In the genomic region with DNA sequence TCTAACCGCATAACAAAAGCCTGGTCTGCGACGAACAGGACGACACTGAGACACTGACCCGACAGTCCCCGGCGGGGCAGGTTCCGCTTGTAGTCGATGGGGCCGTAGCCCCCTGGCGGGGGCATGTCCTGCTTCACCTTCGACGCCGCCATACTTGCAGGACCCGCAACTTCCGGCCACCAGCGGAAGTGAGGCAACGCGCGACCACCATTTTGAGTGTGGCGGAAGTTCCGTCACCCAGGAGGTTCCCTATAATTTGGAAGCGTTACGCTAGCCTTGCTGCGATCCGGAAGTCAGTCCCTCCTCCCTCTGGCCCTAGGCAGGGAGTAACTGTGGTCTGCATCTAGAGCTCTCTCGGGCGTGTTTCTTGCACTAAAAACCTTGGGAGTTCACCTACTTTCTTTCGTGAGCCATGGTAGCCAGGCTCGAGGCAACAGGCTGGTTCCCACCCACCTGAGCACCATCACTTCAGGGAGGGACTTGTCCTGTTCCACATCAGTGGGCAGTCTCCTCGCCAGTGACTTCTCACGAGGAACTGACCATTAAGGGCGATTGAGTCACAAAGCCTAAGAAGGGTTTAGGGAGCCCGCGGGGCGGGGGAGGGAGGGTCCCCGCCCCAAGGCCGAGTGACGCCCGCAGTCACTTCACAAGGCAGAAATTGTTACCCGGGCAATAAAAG, we compare ENCODE assay signal across 8 mouse cellular contexts. TPM values are rescaled to one million over a fixed set of nuclear protein-coding genes. Genes with fewer than 3 reads are reported as not detected.
DNase-seq lines count a peak whose midpoint lies in the region; ATAC-seq and TF ChIP-seq lines count a peak whose summit lies in the region.

No protein-coding gene starts in this region.

- peak; percentile 99 for DNase-seq in MEL (ENCODE audit: low read depth, low spot score)
- peak; percentile 97 to 99 for DNase-seq in cerebellum, adult 2 months
- peak; percentile 96 for DNase-seq in forebrain, postnatal 0 days
- DNase-seq in heart, postnatal 4 days, result peak; percentile 99
- DNase-seq in layer of hippocampus, adult 8-10 months (ENCODE audit: low spot score in 2 of 2), result peak; percentile 94 to 98
- peak; percentile 91 for DNase-seq in ovary, adult 18-20 months (ENCODE audit: low spot score)
- peak; percentile 96 for DNase-seq in thymus, postnatal 0 days (ENCODE audit: low spot score)

- H3K27me3 ChIP-seq in MEL (ENCODE audit: control insufficient read depth in 1 of 2, insufficient read depth in 2 of 2, low read length in 2 of 2), result no peaks in the 10 kb centered on the region
- no peaks in the 10 kb centered on the region for H3K27me3 ChIP-seq in cerebellum, adult 2 months (ENCODE audit: control insufficient read depth, insufficient read depth, low read length)
- H3K27me3 ChIP-seq in forebrain, postnatal 0 days (ENCODE audit: insufficient read depth, low read length), result no peaks in the 10 kb centered on the region
- no peaks in the 10 kb centered on the region for H3K27me3 ChIP-seq in lung, embryonic 15.5 days

- 1% methylated on average over 41 of the region's 41 CpGs for WGBS in cerebellum, adult 2 months
- WGBS in forebrain, postnatal 0 days, result 3% methylated on average over 41 of the region's 41 CpGs
- WGBS in lung, embryonic 15.5 days, result 2% methylated on average over 41 of the region's 41 CpGs

- peaks cover 0 to 19% of the 10 kb centered on the region in 2 experiments; a peak in 3 of 4 replicates for H3K4me1 ChIP-seq in MEL (ENCODE audit: control insufficient read depth in 1 of 2, insufficient read depth in 2 of 2, low read length in 2 of 2)
- peaks cover 17% of the 10 kb centered on the region for H3K4me1 ChIP-seq in cerebellum, adult 2 months (ENCODE audit: control insufficient read depth, insufficient read depth, low read length)
- H3K4me1 ChIP-seq in forebrain, postnatal 0 days (ENCODE audit: insufficient read depth), result peaks cover 21% of the 10 kb centered on the region; the same call in 1 of the 2 replicates
- peaks cover 31% of the 10 kb centered on the region for H3K4me1 ChIP-seq in lung, embryonic 15.5 days

- H3K9ac ChIP-seq in MEL (ENCODE audit: control insufficient read depth, low read depth, low read length, poor library complexity, severe bottlenecking), result peak overlapping the region; percentile 89
- peak overlapping the region; percentile 57 for H3K9ac ChIP-seq in forebrain, postnatal 0 days
- H3K9ac ChIP-seq in lung, embryonic 15.5 days, result peak overlapping the region; percentile 71

- H3K4me2 ChIP-seq in forebrain, postnatal 0 days (ENCODE audit: low read depth), result peak overlapping the region; percentile 86
- H3K4me2 ChIP-seq in lung, embryonic 15.5 days, result peak overlapping the region; percentile 95

- TF ChIP-seq EP300 in MEL (IDR thresholded peaks at IDR 0.05; ENCODE audit: low read depth in 1 of 2, low read length in 2 of 2), result peak in 1 of 2 experiments; percentile 27; a peak in 1 of 4 replicates

- no peak for TF ChIP-seq RAD21 in MEL (IDR thresholded peaks at IDR 0.05; ENCODE audit: low read depth, low read length)

- peak overlapping the region; percentile 91 for H3K27ac ChIP-seq in MEL (ENCODE audit: control insufficient read depth, low read depth, low read length)
- H3K27ac ChIP-seq in cerebellum, adult 2 months (ENCODE audit: insufficient read depth, low read length), result peak overlapping the region; percentile 88
- peak overlapping the region; percentile 92 for H3K27ac ChIP-seq in forebrain, postnatal 0 days (ENCODE audit: low read depth, low read length)
- peak overlapping the region; percentile 90 for H3K27ac ChIP-seq in lung, embryonic 15.5 days

- TF ChIP-seq POLR2A in MEL (IDR thresholded peaks at IDR 0.05; ENCODE audit: control insufficient read depth in 1 of 2, insufficient read depth in 1 of 2, low read depth in 1 of 2, low read length in 2 of 2, poor library complexity in 1 of 2), result peak; percentile 79 to 96
- TF ChIP-seq POLR2A in cerebellum, adult 2 months (IDR thresholded peaks at IDR 0.05; ENCODE audit: borderline replicate concordance, insufficient read depth, low read length), result peak; percentile 88

- ATAC-seq in forebrain, postnatal 0 days, result peak; percentile 78
- ATAC-seq in lung, embryonic 15.5 days (ENCODE audit: borderline replicate concordance, extremely low read depth, low FRiP score, low TSS enrichment), result peak; percentile 82

- H3K79me2 ChIP-seq in MEL (ENCODE audit: control insufficient read depth, insufficient read depth, low read length, poor library complexity), result peaks cover 49% of the 10 kb centered on the region

- H3K36me3 ChIP-seq in MEL (ENCODE audit: control insufficient read depth in 1 of 2, insufficient read depth in 2 of 2, low read length in 2 of 2), result peaks cover 0 to 18% of the 10 kb centered on the region in 2 experiments; a peak in 2 of 4 replicates
- no peaks in the 10 kb centered on the region for H3K36me3 ChIP-seq in forebrain, postnatal 0 days (ENCODE audit: insufficient read depth)
- H3K36me3 ChIP-seq in lung, embryonic 15.5 days, result no peaks in the 10 kb centered on the region

- H3K4me3 ChIP-seq in MEL (ENCODE audit: control insufficient read depth in 1 of 2, insufficient read depth in 1 of 2, low read depth in 2 of 2, low read length in 2 of 2), result peak overlapping the region; percentile 77 to 88
- peak overlapping the region; percentile 89 for H3K4me3 ChIP-seq in cerebellum, adult 2 months (replicated peaks; ENCODE audit: insufficient read depth, low read depth, low read length)
- peak overlapping the region; percentile 52 for H3K4me3 ChIP-seq in forebrain, postnatal 0 days (ENCODE audit: low read depth, low read length)
- peak overlapping the region; percentile 72 for H3K4me3 ChIP-seq in lung, embryonic 15.5 days

- H3K9me3 ChIP-seq in MEL (replicated peaks; ENCODE audit: insufficient read depth, low read length), result no peaks in the 10 kb centered on the region
- H3K9me3 ChIP-seq in forebrain, postnatal 0 days (ENCODE audit: low read length), result no peaks in the 10 kb centered on the region
- H3K9me3 ChIP-seq in lung, embryonic 15.5 days, result no peaks in the 10 kb centered on the region

- TF ChIP-seq CTCF in MEL (IDR thresholded peaks at IDR 0.05 in 2 of 3, conservative IDR thresholded peaks at IDR 0.05 in 1 of 3; ENCODE audit: control insufficient read depth in 1 of 3, insufficient read depth in 1 of 3, low read depth in 2 of 3, low read length in 3 of 3, poor library complexity in 1 of 3, severe bottlenecking in 1 of 3), result peak in 2 of 3 experiments; percentile 21 to 30; a peak in 4 of 6 replicates
- TF ChIP-seq CTCF in cerebellum, adult 2 months (IDR thresholded peaks at IDR 0.05; ENCODE audit: borderline replicate concordance, insufficient read depth, low read depth, low read length), result peak; percentile 48; the same call in 1 of the 2 replicates
- peak; percentile 76 for TF ChIP-seq CTCF in forebrain, postnatal 0 days (IDR thresholded peaks at IDR 0.05; ENCODE audit: low read depth)

RNA-seq across cellular contexts. Expression of a gene that starts 0.4 kb away (rescaled TPM):
- total RNA-seq in MEL (2012; rRNA removed), result 2.1 and 3.4 TPM in 2 replicates
- polyA plus RNA-seq in MEL (2012; ENCODE audit: insufficient read depth in 1 of 2, insufficient read length in 2 of 2, low read depth in 1 of 2, low replicate concordance in 2 of 2, missing spikeins in 1 of 2), result 1 to 10 TPM in 1 of 2 experiments, not detected in 1; 3.8 TPM
- 0.22 and 0.29 TPM in 2 replicates for polyA plus RNA-seq in cerebellum, adult 2 months (2012; rRNA removed)
- 0.95 TPM in 1 of 2 replicates, not detected in the other for total RNA-seq in forebrain, postnatal 0 days (2014; rRNA removed)
- polyA plus RNA-seq in forebrain, postnatal 0 days (2015; fragmentation: Nextera tagmentation; extraction: Ambion mirVana), result 2.9 and 4.1 TPM in 2 replicates
- total RNA-seq in heart, postnatal 4 days (2021), result under 1 TPM in 1 of 2 experiments, not detected in 1; 0.33 TPM
- under 1 TPM in 2 of 4 experiments, not detected in 2; 0.41 to 0.47 TPM for total RNA-seq in layer of hippocampus, adult 8-10 months (2022)
- polyA plus RNA-seq in lung, embryonic 15.5 days (2015; fragmentation: Nextera tagmentation; extraction: Ambion mirVana), result 2.9 and 3.7 TPM in 2 replicates
- polyA plus RNA-seq in thymus, postnatal 0 days (2015; fragmentation: Nextera tagmentation; extraction: Ambion mirVana), result 5.0 and 5.1 TPM in 2 replicates

RNA-seq across cellular contexts. Expression of a gene that starts 0.7 kb away (rescaled TPM):
- total RNA-seq in MEL (2012; rRNA removed), result 114 and 122 TPM in 2 replicates
- polyA plus RNA-seq in MEL (2012; ENCODE audit: insufficient read depth in 1 of 2, insufficient read length in 2 of 2, low read depth in 1 of 2, low replicate concordance in 2 of 2, missing spikeins in 1 of 2), result 10 to 100 TPM in 1 of 2 experiments, not detected in 1; 97.7 TPM
- 221 and 239 TPM in 2 replicates for polyA plus RNA-seq in cerebellum, adult 2 months (2012; rRNA removed)
- total RNA-seq in forebrain, postnatal 0 days (2014; rRNA removed), result 90.7 and 130 TPM in 2 replicates
- 209 and 263 TPM in 2 replicates for polyA plus RNA-seq in forebrain, postnatal 0 days (2015; fragmentation: Nextera tagmentation; extraction: Ambion mirVana)
- 100 to 1,000 TPM; 286 to 326 TPM for total RNA-seq in heart, postnatal 4 days (2021)
- total RNA-seq in layer of hippocampus, adult 8-10 months (2022), result 100 to 1,000 TPM in 3 of 4 experiments, 10 to 100 TPM in 1; 95.2 to 148 (median 127) TPM
- 162 and 177 TPM in 2 replicates for polyA plus RNA-seq in lung, embryonic 15.5 days (2015; fragmentation: Nextera tagmentation; extraction: Ambion mirVana)
- polyA plus RNA-seq in thymus, postnatal 0 days (2015; fragmentation: Nextera tagmentation; extraction: Ambion mirVana), result 228 and 241 TPM in 2 replicates

RNA-seq across cellular contexts. Expression of a gene that starts 0.9 kb away (rescaled TPM):
- total RNA-seq in MEL (2012; rRNA removed), result 1.2 and 8.2 TPM in 2 replicates
- 1 to 10 TPM in 1 of 2 experiments, not detected in 1; 5.3 TPM for polyA plus RNA-seq in MEL (2012; ENCODE audit: insufficient read depth in 1 of 2, insufficient read length in 2 of 2, low read depth in 1 of 2, low replicate concordance in 2 of 2, missing spikeins in 1 of 2)
- polyA plus RNA-seq in cerebellum, adult 2 months (2012; rRNA removed), result 15.4 and 16.8 TPM in 2 replicates
- total RNA-seq in forebrain, postnatal 0 days (2014; rRNA removed), result 8.9 and 15.0 TPM in 2 replicates
- polyA plus RNA-seq in forebrain, postnatal 0 days (2015; fragmentation: Nextera tagmentation; extraction: Ambion mirVana), result 15.3 and 16.5 TPM in 2 replicates
- total RNA-seq in heart, postnatal 4 days (2021), result 1 to 10 TPM; 6.2 to 8.6 TPM
- 10 to 100 TPM; 19.1 to 43.7 (median 32.3) TPM for total RNA-seq in layer of hippocampus, adult 8-10 months (2022)
- 4.0 and 5.5 TPM in 2 replicates for polyA plus RNA-seq in lung, embryonic 15.5 days (2015; fragmentation: Nextera tagmentation; extraction: Ambion mirVana)
- 3.7 and 4.0 TPM in 2 replicates for polyA plus RNA-seq in thymus, postnatal 0 days (2015; fragmentation: Nextera tagmentation; extraction: Ambion mirVana)

RNA-seq across cellular contexts. Expression of a gene that starts 14.1 kb away (rescaled TPM):
- 0.04 TPM in 1 of 2 replicates, not detected in the other for total RNA-seq in MEL (2012; rRNA removed)
- polyA plus RNA-seq in MEL (2012; ENCODE audit: insufficient read depth in 1 of 2, insufficient read length in 2 of 2, low read depth in 1 of 2, low replicate concordance in 2 of 2, missing spikeins in 1 of 2), result under 1 TPM in 1 of 2 experiments, not detected in 1; 0.03 TPM
- polyA plus RNA-seq in cerebellum, adult 2 months (2012; rRNA removed), result 0.18 and 0.41 TPM in 2 replicates
- total RNA-seq in forebrain, postnatal 0 days (2014; rRNA removed), result 13.5 and 13.8 TPM in 2 replicates
- 9.5 and 10.1 TPM in 2 replicates for polyA plus RNA-seq in forebrain, postnatal 0 days (2015; fragmentation: Nextera tagmentation; extraction: Ambion mirVana)
- total RNA-seq in heart, postnatal 4 days (2021), result under 1 TPM; 0.50 to 0.74 TPM
- under 1 TPM; 0.57 to 0.62 (median 0.59) TPM for total RNA-seq in layer of hippocampus, adult 8-10 months (2022)
- 0.59 and 0.61 TPM in 2 replicates for polyA plus RNA-seq in lung, embryonic 15.5 days (2015; fragmentation: Nextera tagmentation; extraction: Ambion mirVana)
- polyA plus RNA-seq in thymus, postnatal 0 days (2015; fragmentation: Nextera tagmentation; extraction: Ambion mirVana), result 0.09 and 0.16 TPM in 2 replicates

Comparison
In these comparisons a context has a peak if more than half of its experiments do, and no peak if none do; other contexts are left out.
1. Peak in every context shown above with its lines: DNase-seq, ATAC-seq, H3K4me3 ChIP-seq and H3K27ac ChIP-seq.
2. CTCF ChIP-seq: peak in every context shown above with its lines; median percentile 76 in forebrain, postnatal 0 days; 48 in cerebellum, adult 2 months; 26 in MEL.